ENCODE assay signal across 21 mouse cellular contexts in genomic region chr6:103060591-103060990, GRCm38 (mm10).
DNase-seq lines count a peak whose midpoint lies in the region; ATAC-seq and TF ChIP-seq lines count a peak whose summit lies in the region.
"Had no signal": no experiment of that assay in that cellular context is flagged by ENCODE, and none has a peak within 500 bp of the region (broad histone marks: within the 10 kb centered on the region; RNA-seq: fewer than 3 reads in every experiment).

No protein-coding gene starts in this region.

- no peak overlapping the region for H3K27ac ChIP-seq in midbrain, postnatal 0 days (ENCODE audit: low read depth, low read length)
- no peak overlapping the region for H3K27ac ChIP-seq in midbrain, embryonic 13.5 days
- H3K27ac ChIP-seq: embryonic facial prominence, embryonic 12.5 days; gastrocnemius, adult 2 months; hindbrain, embryonic 12.5 days had no signal

- peak overlapping the region; percentile 2; the same call in 1 of the 2 replicates for H3K4me2 ChIP-seq in midbrain, postnatal 0 days (ENCODE audit: low read depth, low read length, poor library complexity, severe bottlenecking)
- no peak overlapping the region for H3K4me2 ChIP-seq in midbrain, embryonic 13.5 days (replicated peaks)
- H3K4me2 ChIP-seq: embryonic facial prominence, embryonic 12.5 days; heart, embryonic 11.5 days; hindbrain, embryonic 12.5 days; liver, embryonic 11.5 days had no signal

- no peak for ATAC-seq in midbrain, postnatal 0 days (ENCODE audit: low FRiP score)
- ATAC-seq in midbrain, embryonic 13.5 days, result no peak
- ATAC-seq: inflammation-experienced regulatory T-cells, adult 6 months had no signal

- no peaks in the 10 kb centered on the region for H3K4me1 ChIP-seq in midbrain, postnatal 0 days (ENCODE audit: insufficient read depth, low read length)
- no peaks in the 10 kb centered on the region for H3K4me1 ChIP-seq in midbrain, embryonic 13.5 days (replicated peaks)
- H3K4me1 ChIP-seq: embryonic facial prominence, embryonic 12.5 days; hindbrain, embryonic 12.5 days had no signal

- H3K36me3 ChIP-seq in midbrain, postnatal 0 days (ENCODE audit: insufficient read depth, low read length), result no peaks in the 10 kb centered on the region
- H3K36me3 ChIP-seq in midbrain, embryonic 13.5 days, result no peaks in the 10 kb centered on the region
- H3K36me3 ChIP-seq: embryonic facial prominence, embryonic 12.5 days; hindbrain, embryonic 12.5 days had no signal

- no peak overlapping the region for H3K4me3 ChIP-seq in midbrain, postnatal 0 days (ENCODE audit: low read depth, low read length)
- H3K4me3 ChIP-seq in midbrain, embryonic 13.5 days (replicated peaks), result no peak overlapping the region
- H3K4me3 ChIP-seq: embryonic facial prominence, embryonic 12.5 days; erythroblast, embryonic 14.5 days; gastrocnemius, adult 2 months; hindbrain, embryonic 12.5 days had no signal

- H3K27me3 ChIP-seq in midbrain, postnatal 0 days (ENCODE audit: insufficient read depth, low read length), result no peaks in the 10 kb centered on the region
- no peaks in the 10 kb centered on the region for H3K27me3 ChIP-seq in midbrain, embryonic 13.5 days
- H3K27me3 ChIP-seq: embryonic facial prominence, embryonic 12.5 days; hindbrain, embryonic 12.5 days had no signal

- TF ChIP-seq CTCF in midbrain, postnatal 0 days (IDR thresholded peaks at IDR 0.05), result no peak

- peak; percentile 12 for DNase-seq in layer of hippocampus, adult 11-12 months (ENCODE audit: low spot score)
- DNase-seq in layer of hippocampus, adult 9-10 months (ENCODE audit: low spot score), result no peak
- DNase-seq in midbrain, postnatal 0 days (ENCODE audit: low spot score), result no peak
- peak; percentile 8 to 54 for DNase-seq in frontal cortex, adult 2 months (ENCODE audit: extremely low spot score in 1 of 2, low spot score in 1 of 2)
- peak; percentile 3 to 53 for DNase-seq in layer of hippocampus, postnatal 14 days (ENCODE audit: low spot score in 2 of 2)
- DNase-seq in retina, postnatal 1 day, result no peak
- DNase-seq: cerebellum, adult 9-11 months; gastrocnemius, adult 2 months; heart, postnatal 10 days; kidney, adult 2 months; kidney, postnatal 10 days; lung, adult 18-20 months; lung, postnatal 14 days; thymus, postnatal 25 days had no signal

- no peak overlapping the region for H3K9ac ChIP-seq in midbrain, postnatal 0 days (replicated peaks; ENCODE audit: low read length, poor library complexity, severe bottlenecking)
- H3K9ac ChIP-seq in midbrain, embryonic 13.5 days (replicated peaks), result no peak overlapping the region
- H3K9ac ChIP-seq: embryonic facial prominence, embryonic 12.5 days; hindbrain, embryonic 12.5 days had no signal

- 30% methylated on average over 5 of the region's 5 CpGs for WGBS in midbrain, postnatal 0 days
- WGBS in midbrain, embryonic 13.5 days, result 50% methylated on average over 5 of the region's 5 CpGs

- H3K9me3 ChIP-seq in midbrain, postnatal 0 days (ENCODE audit: low read length), result no peaks in the 10 kb centered on the region
- no peaks in the 10 kb centered on the region for H3K9me3 ChIP-seq in midbrain, embryonic 13.5 days
- H3K9me3 ChIP-seq: embryonic facial prominence, embryonic 12.5 days; hindbrain, embryonic 12.5 days had no signal

Comparison
In these comparisons a context has a peak if more than half of its experiments do, and no peak if none do; other contexts are left out.
1. DNase-seq: peak in layer of hippocampus, adult 11-12 months (single experiment), frontal cortex, adult 2 months (2 of 2) and layer of hippocampus, postnatal 14 days (2 of 2); none in layer of hippocampus, adult 9-10 months (single experiment), midbrain, postnatal 0 days (single experiment) and retina, postnatal 1 day (single experiment).